Mouse (Mus musculus) intestine, embryonic 14.5 days (tissue): ENCODE measurements around the gene Moxd1. TPM values are rescaled to one million over a fixed set of nuclear protein-coding genes. Genes with fewer than 3 reads are reported as not detected.
"Not testable (repeated sequence)": the region's sequence is repeated elsewhere in the genome, so short reads cannot be mapped to it uniquely, and the experiment has no call there.

Experiments
- ATAC-seq: fragments of 200-750 bp; cut with Nextera tagmentation; replicated peaks from 2 replicates; pipeline ENCODE4 v1.8.0; 2017; ENCODE audit warnings: low read depth, moderate number of reproducible peaks, moderate TSS enrichment, moderate library complexity; ENCODE audit not compliant: low FRiP score, low TSS enrichment
- DNase-seq: peaks from one replicate; pipeline ENCODE4 v3.0.0-alpha.2; 2018; ENCODE audit warnings: low spot score
- H3K27ac ChIP-seq: fragments of 300-500 bp; sonication (generic); 2 replicates; pipeline ENCODE4 v1.5.1; 2014; ENCODE audit warnings: low read depth, mild to moderate bottlenecking, control low read depth
- H3K27me3 ChIP-seq: fragments of 300-500 bp; sonication (generic); replicated peaks from 2 replicates; pipeline ENCODE4 v1.6.1; 2014; ENCODE audit warnings: low read length, control low read depth; ENCODE audit not compliant: control insufficient read depth, insufficient read depth
- H3K36me3 ChIP-seq: fragments of 300-500 bp; sonication (generic); 2 replicates; pipeline ENCODE4 v1.6.1; 2014; ENCODE audit warnings: low read length, control low read depth; ENCODE audit not compliant: control insufficient read depth, insufficient read depth
- H3K4me1 ChIP-seq: fragments of 300-500 bp; sonication (generic); replicated peaks from 2 replicates; pipeline ENCODE4 v1.6.1; 2014; ENCODE audit warnings: low read length, control low read depth, mixed read lengths; ENCODE audit not compliant: control insufficient read depth, insufficient read depth
- H3K4me2 ChIP-seq: fragments of 300-500 bp; sonication (generic); 2 replicates; pipeline ENCODE4 v1.6.1; 2014; ENCODE audit warnings: low read length
- H3K4me3 ChIP-seq: fragments of 300-500 bp; sonication (generic); 2 replicates; pipeline ENCODE4 v1.5.1; 2014; ENCODE audit warnings: low read depth, low read length, control low read depth, mixed read lengths
- H3K9ac ChIP-seq: fragments of 300-500 bp; sonication (generic); 2 replicates; pipeline ENCODE4 v1.6.1; 2014; ENCODE audit warnings: mild to moderate bottlenecking, low read length
- H3K9me3 ChIP-seq: fragments of 300-500 bp; sonication (generic); 2 replicates; pipeline ENCODE4 v1.6.1; 2016; ENCODE audit warnings: low read length, control low read depth; ENCODE audit not compliant: control insufficient read depth
- WGBS: fragments of 180-500 bp; shearing (Covaris S2); extraction: QIAGEN DNeasy Blood & Tissue Kit; methylation state at CpG from one replicate; pipeline ENCODE4 v1.1.7; 2014; 5-methylcytosine and 5-hydroxymethylcytosine counted together
- polyA plus RNA-seq: library from polyadenylated mRNA; unstranded; fragments of >200 nt; fragmentation: Nextera tagmentation; extraction: Ambion mirVana; gene quantifications from 2 replicates; pipeline ENCODE4 v1.2.1, GENCODE M21; 2014

The Moxd1 gene
- polyA plus RNA-seq, 1 experiment from 2014 or later: 19.2 TPM

DNA sequence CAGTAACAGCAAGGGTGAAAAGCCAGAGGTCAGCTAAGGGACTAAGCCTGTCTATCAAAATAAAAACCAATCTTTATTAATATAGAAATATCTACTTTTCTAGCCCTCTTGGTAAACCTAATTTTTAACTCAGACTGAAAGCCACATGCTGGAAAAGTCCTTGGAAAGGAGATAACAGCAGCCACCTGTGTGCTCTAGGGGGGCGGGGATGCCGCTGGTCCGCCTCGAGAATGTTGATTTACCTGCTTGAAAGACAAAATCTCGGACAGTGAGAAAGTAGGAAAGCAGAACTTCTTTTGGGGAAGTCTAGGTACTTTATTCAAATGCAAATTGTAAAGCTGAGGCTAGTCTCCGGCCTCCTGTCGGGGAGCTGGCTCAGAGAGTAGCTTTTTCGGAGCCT, 103.9 kb downstream of the Moxd1 start:
- WGBS: 58% methylated on average over 8 of the region's 8 CpGs
- not testable (repeated sequence) for H3K4me3 ChIP-seq, H3K27me3 ChIP-seq, H3K9ac ChIP-seq, H3K27ac ChIP-seq, H3K4me1 ChIP-seq, H3K9me3 ChIP-seq, H3K36me3 ChIP-seq, DNase-seq, ATAC-seq, H3K4me2 ChIP-seq

- H3K9ac ChIP-seq: no peak overlapping the region
- no peak overlapping the region for H3K27ac ChIP-seq
- ATAC-seq (no peak), DNase-seq (no peak)
- no peak overlapping the region for H3K4me2 ChIP-seq
- H3K4me1 ChIP-seq: no peaks in the 10 kb centered on the region
- no peaks in the 10 kb centered on the region for H3K27me3 ChIP-seq
- H3K36me3 ChIP-seq: no peaks in the 10 kb centered on the region
- H3K4me3 ChIP-seq: no peak overlapping the region
- 77% methylated on average over 3 of the region's 3 CpGs for WGBS
- H3K9me3 ChIP-seq: no peaks in the 10 kb centered on the region
These were observed 109.5 kb downstream of the Moxd1 start for GRCm38 (mm10) chr10:24332799-24333198.

- peaks cover 3% of the 10 kb centered on the region; the same call in 1 of the 2 replicates for H3K4me1 ChIP-seq
- no peaks in the 10 kb centered on the region for H3K36me3 ChIP-seq
- H3K9me3 ChIP-seq: no peaks in the 10 kb centered on the region
- ATAC-seq: no peak
- WGBS: 77% methylated on average over 10 of the region's 10 CpGs
- DNase-seq: no peak
- H3K9ac ChIP-seq: no peak overlapping the region
- no peaks in the 10 kb centered on the region for H3K27me3 ChIP-seq
- no peak overlapping the region for H3K4me3 ChIP-seq
- no peak overlapping the region for H3K4me2 ChIP-seq
- no peak overlapping the region for H3K27ac ChIP-seq
These were observed 116.4 kb downstream of the Moxd1 start for GRCm38 (mm10) chr10:24339593-24340143.

- Histone ChIP-seq H3K27ac (no peak overlapping the region), H3K27me3 (no peaks in the 10 kb centered on the region), H3K4me3 (no peak overlapping the region), H3K36me3 (no peaks in the 10 kb centered on the region), H3K4me2 (no peak overlapping the region), H3K9ac (no peak overlapping the region), H3K4me1 (peaks cover 3% of the 10 kb centered on the region; the same call in 1 of the 2 replicates), H3K9me3 (no peaks in the 10 kb centered on the region)
- 45% methylated on average over 1 of the region's 1 CpGs for WGBS
- ATAC-seq: no peak
- no peak for DNase-seq
These were observed 117.4 kb downstream of the Moxd1 start for GRCm38 (mm10) chr10:24340551-24341213.

DNA sequence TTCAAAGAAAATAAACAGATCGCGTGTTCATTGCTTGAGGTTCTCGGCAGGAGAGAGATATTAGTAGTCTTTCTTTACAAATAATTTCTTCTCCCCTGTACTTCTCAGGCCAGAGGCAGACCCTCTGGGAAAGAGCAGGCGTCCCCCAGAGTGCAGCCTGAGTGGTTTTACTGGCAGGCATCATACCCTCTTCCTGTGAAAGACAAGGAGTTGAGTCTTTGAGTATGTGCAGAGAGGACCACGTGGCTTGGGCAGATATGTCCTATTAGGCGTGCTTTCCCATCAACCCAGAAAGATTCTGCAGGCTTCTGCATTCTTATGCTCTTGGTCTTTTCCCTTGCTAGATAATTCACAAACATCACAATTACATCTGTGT, 117.9 kb downstream of the Moxd1 start:
- Histone ChIP-seq H3K9me3 (no peaks in the 10 kb centered on the region), H3K4me2 (no peak overlapping the region), H3K36me3 (no peaks in the 10 kb centered on the region), H3K27ac (no peak overlapping the region), H3K9ac (no peak overlapping the region), H3K27me3 (no peaks in the 10 kb centered on the region), H3K4me1 (peaks cover 3% of the 10 kb centered on the region; the same call in 1 of the 2 replicates), H3K4me3 (no peak overlapping the region)
- DNase-seq: no peak
- WGBS: 70% methylated on average over 6 of the region's 6 CpGs
- no peak for ATAC-seq

DNA sequence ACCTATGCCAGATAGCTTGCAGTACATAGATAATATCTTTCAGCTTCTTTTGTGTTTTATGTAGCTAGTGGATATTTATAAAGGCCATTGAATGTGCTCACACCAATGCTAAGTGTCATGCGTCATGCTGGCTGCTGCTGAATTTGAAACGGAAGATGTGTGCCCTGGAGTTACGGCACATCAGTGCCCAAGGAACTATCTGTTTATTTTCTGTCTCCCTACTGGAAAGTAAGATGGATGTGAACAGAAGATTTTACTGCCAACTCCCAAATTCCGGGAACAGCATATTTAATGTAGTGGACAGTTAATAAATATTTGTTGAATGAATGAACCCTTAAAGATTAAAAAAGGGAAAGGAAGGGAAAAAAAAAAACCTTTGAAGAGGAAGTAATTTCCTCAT, 119.8 kb downstream of the Moxd1 start:
- no peaks in the 10 kb centered on the region for H3K9me3 ChIP-seq
- no peak for DNase-seq
- H3K27me3 ChIP-seq: no peaks in the 10 kb centered on the region
- H3K4me1 ChIP-seq: peaks cover 3% of the 10 kb centered on the region; the same call in 1 of the 2 replicates
- no peaks in the 10 kb centered on the region for H3K36me3 ChIP-seq
- no peak overlapping the region for H3K9ac ChIP-seq
- H3K4me3 ChIP-seq: no peak overlapping the region
- H3K27ac ChIP-seq: no peak overlapping the region
- no peak overlapping the region for H3K4me2 ChIP-seq
- WGBS: 27% methylated on average over 4 of the region's 4 CpGs
- no peak for ATAC-seq

Other genes starting within 250 kb of the Moxd1 start
- gene Taar6, start 237.9 kb upstream of the Moxd1 start, polyA plus RNA-seq: not detected in 2 replicates
- gene Taar7a, start 230.0 kb upstream of the Moxd1 start, polyA plus RNA-seq: not detected in 2 replicates
- gene Taar7b, start 223.6 kb upstream of the Moxd1 start, polyA plus RNA-seq: not detected in 2 replicates
- gene Taar7d, start 196.3 kb upstream of the Moxd1 start, polyA plus RNA-seq: not detected in 2 replicates
- not detected in 2 replicates for gene Taar7e, start 185.9 kb upstream of the Moxd1 start, polyA plus RNA-seq
- not detected in 2 replicates for gene Taar7f, start 174.0 kb upstream of the Moxd1 start, polyA plus RNA-seq
- gene Taar8a, start 147.0 kb upstream of the Moxd1 start, polyA plus RNA-seq: not detected in 2 replicates
- not detected in 2 replicates for gene Taar8b, start 131.2 kb upstream of the Moxd1 start, polyA plus RNA-seq
- gene Taar8c, start 121.6 kb upstream of the Moxd1 start, polyA plus RNA-seq: not detected in 2 replicates
- not detected in 2 replicates for gene Taar9, start 114.0 kb upstream of the Moxd1 start, polyA plus RNA-seq
- 91.8 and 100 TPM in 2 replicates for gene Stx7, start 74.2 kb upstream of the Moxd1 start, polyA plus RNA-seq